Mouse (Mus musculus) cerebellum, adult 2 months (tissue): ENCODE data around the gene Ak2.

Source experiments
- CTCF ChIP-seq: fragments of 200-500 bp; IDR thresholded peaks from 2 replicates; pipeline ENCODE4 v1.5.1; 2011; ENCODE audit warnings: low read depth, mild to moderate bottlenecking, control low read depth, low read length, moderate library complexity, borderline replicate concordance; ENCODE audit not compliant: insufficient read depth
- POLR2A ChIP-seq: fragments of 200-500 bp; IDR thresholded peaks from 2 replicates; pipeline ENCODE4 v1.6.1; 2011; ENCODE audit warnings: low read length, control low read depth, borderline replicate concordance; ENCODE audit not compliant: insufficient read depth

- TF ChIP-seq CTCF (no peak), POLR2A (no peak)
Measured at GRCm38 (mm10) chr4:128989678-128990077, 2.1 kb upstream of the Ak2 start.
